Mouse (Mus musculus) MEL (cell line): ENCODE data around the gene Ap2a1.

Experiments
- CHD1 ChIP-seq: IDR thresholded peaks from 2 replicates; pipeline ENCODE4 v1.6.1; 2012; ENCODE audit warnings: low read depth, mild to moderate bottlenecking, inconsistent platforms, low read length, improper control_type of control experiment
- CTCF ChIP-seq, 3 experiments: IDR thresholded peaks in 2 of 3; conservative IDR thresholded peaks in 1 of 3; 2 replicates each; pipeline ENCODE4 v1.5.1; 2011 to 2012; ENCODE audit warnings: low read length in 3 of 3, low read depth in 2 of 3, mild to moderate bottlenecking in 2 of 3, improper control_type of control experiment in 1 of 3, inconsistent platforms in 1 of 3, mixed read lengths in 1 of 3, moderate library complexity in 1 of 3; ENCODE audit not compliant: control insufficient read depth in 1 of 3, insufficient read depth in 1 of 3, poor library complexity in 1 of 3, severe bottlenecking in 1 of 3
- ETS1 ChIP-seq: IDR thresholded peaks from 2 replicates; pipeline ENCODE4 v1.6.1; 2012; ENCODE audit warnings: low read depth, mild to moderate bottlenecking, inconsistent platforms, low read length, improper control_type of control experiment, moderate library complexity
- JUND ChIP-seq: IDR thresholded peaks from 2 replicates; pipeline ENCODE4 v1.6.1; 2011; ENCODE audit warnings: low read depth, mild to moderate bottlenecking, improper control_type of control experiment, low read length
- MAFK ChIP-seq: IDR thresholded peaks from 2 replicates; pipeline ENCODE4 v1.6.1; 2011; ENCODE audit warnings: low read depth, mild to moderate bottlenecking, low read length, improper control_type of control experiment, borderline replicate concordance
- MYC ChIP-seq: IDR thresholded peaks from 2 replicates; pipeline ENCODE4 v1.6.1; 2011; ENCODE audit warnings: low read depth, mild to moderate bottlenecking, low read length, improper control_type of control experiment, moderate library complexity
- NRF1 ChIP-seq: IDR thresholded peaks from 2 replicates; pipeline ENCODE4 v1.6.1; 2014; ENCODE audit warnings: low read depth, mild to moderate bottlenecking, inconsistent platforms, low read length, improper control_type of control experiment, moderate library complexity; ENCODE audit not compliant: poor library complexity, insufficient read depth, severe bottlenecking
- POLR2A ChIP-seq, 2 experiments: IDR thresholded peaks; 2 replicates each; pipeline ENCODE4 v1.6.1; 2011 to 2012; ENCODE audit warnings: low read length in 2 of 2, mild to moderate bottlenecking in 2 of 2, control low read depth in 1 of 2, improper control_type of control experiment in 1 of 2, low read depth in 1 of 2, moderate library complexity in 1 of 2; ENCODE audit not compliant: control insufficient read depth in 1 of 2, insufficient read depth in 1 of 2, poor library complexity in 1 of 2
- TAL1 ChIP-seq: IDR thresholded peaks from 2 replicates; pipeline ENCODE4 v1.6.1; 2012; ENCODE audit warnings: mild to moderate bottlenecking, inconsistent platforms, low read length, moderate library complexity, mixed read lengths
- TCF12 ChIP-seq: IDR thresholded peaks from 2 replicates; pipeline ENCODE4 v1.6.1; 2014; ENCODE audit warnings: low read depth, mild to moderate bottlenecking, inconsistent platforms, low read length, improper control_type of control experiment, moderate library complexity

- peak; percentile 68 for TF ChIP-seq MAFK
- TF ChIP-seq TCF12 = no peak
- TF ChIP-seq POLR2A (IDR thresholded peaks at IDR 0.05; ENCODE audit: control insufficient read depth in 1 of 2, insufficient read depth in 1 of 2, low read depth in 1 of 2, low read length in 2 of 2, poor library complexity in 1 of 2) = no peak
- no peak for TF ChIP-seq CTCF (IDR thresholded peaks at IDR 0.05 in 2 of 3, conservative IDR thresholded peaks at IDR 0.05 in 1 of 3; ENCODE audit: control insufficient read depth in 1 of 3, insufficient read depth in 1 of 3, low read depth in 2 of 3, low read length in 3 of 3, poor library complexity in 1 of 3, severe bottlenecking in 1 of 3)
- TF ChIP-seq ETS1 = no peak
- TF ChIP-seq NRF1 = no peak
- no peak for TF ChIP-seq JUND
- no peak for TF ChIP-seq MYC
- no peak for TF ChIP-seq CHD1
- TF ChIP-seq TAL1 = no peak
Measured at GRCm38 (mm10) chr7:44894175-44894574, 35.1 kb downstream of the Ap2a1 start.
